Mouse (Mus musculus) erythroblast, embryonic 14.5 days (primary cell): ENCODE data around the gene Hltf.

ENCODE experiments used
- GATA1 ChIP-seq: IDR thresholded peaks from 2 replicates; pipeline ENCODE4 v1.6.1; 2012; ENCODE audit warnings: low read length, inconsistent platforms, mixed read lengths
- TAL1 ChIP-seq: IDR thresholded peaks from 3 replicates; pipeline ENCODE4 v1.6.1; 2012; ENCODE audit warnings: low read length, inconsistent platforms, mixed read lengths

DNA sequence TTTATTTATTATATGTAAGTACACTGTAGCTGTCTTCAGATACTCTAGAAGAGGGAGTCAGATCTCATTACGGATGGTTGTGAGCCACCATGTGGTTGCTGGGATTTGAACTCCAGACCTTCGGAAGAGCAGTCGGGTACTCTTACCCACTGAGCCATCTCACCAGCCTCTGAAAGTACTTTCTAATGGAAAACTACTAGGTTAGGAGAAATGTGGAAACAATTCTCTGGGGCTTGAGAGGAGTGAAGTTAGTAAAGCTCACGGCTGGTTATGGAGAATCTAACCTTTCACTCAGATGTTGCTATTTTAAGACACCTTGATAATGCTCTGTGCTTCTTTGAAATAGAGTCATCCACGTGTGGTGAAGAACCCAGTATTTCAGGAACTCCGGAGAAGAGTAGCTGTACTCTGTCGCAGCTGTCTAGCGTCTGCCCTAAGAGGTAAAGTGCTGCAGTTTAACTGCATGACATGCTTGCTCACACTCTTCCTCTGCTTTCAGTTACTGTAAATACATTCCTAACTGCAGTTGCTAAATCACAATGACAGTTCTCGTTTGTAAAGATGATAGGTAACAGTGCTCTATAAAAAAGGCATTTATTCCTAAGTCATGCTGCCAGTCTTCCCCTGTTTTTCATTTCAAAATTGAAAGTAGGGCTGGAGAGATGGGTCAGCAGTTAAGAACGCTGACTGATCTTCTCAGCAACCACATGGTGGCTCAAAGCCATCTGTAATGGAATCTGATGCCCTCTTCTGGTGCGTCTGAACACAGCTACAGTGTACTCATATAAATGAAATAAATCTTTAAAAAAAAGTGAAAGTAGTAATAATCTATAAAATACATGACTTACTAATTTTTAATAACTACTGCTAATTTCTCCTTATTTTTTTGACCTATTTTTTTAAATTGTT is 18.8 kb downstream of the Hltf start:
- no peak for TF ChIP-seq TAL1
- no peak for TF ChIP-seq GATA1
